Mouse (Mus musculus) duodenum, adult 2 months (tissue): ENCODE measurements around the gene Gm28308. TPM values are rescaled to one million over a fixed set of nuclear protein-coding genes. Genes with fewer than 3 reads are reported as not detected.

ENCODE experiments used
- polyA plus RNA-seq: library from polyadenylated mRNA; depleted of rRNA; stranded (reverse); fragments of >200 nt; gene quantifications from 2 replicates; pipeline ENCODE4 v1.2.3, GENCODE M21; 2012; ENCODE audit warnings: low replicate concordance; rRNA removed

The Gm28308 gene
- 0.26 TPM in 1 of 2 replicates, not detected in the other for polyA plus RNA-seq

DNA sequence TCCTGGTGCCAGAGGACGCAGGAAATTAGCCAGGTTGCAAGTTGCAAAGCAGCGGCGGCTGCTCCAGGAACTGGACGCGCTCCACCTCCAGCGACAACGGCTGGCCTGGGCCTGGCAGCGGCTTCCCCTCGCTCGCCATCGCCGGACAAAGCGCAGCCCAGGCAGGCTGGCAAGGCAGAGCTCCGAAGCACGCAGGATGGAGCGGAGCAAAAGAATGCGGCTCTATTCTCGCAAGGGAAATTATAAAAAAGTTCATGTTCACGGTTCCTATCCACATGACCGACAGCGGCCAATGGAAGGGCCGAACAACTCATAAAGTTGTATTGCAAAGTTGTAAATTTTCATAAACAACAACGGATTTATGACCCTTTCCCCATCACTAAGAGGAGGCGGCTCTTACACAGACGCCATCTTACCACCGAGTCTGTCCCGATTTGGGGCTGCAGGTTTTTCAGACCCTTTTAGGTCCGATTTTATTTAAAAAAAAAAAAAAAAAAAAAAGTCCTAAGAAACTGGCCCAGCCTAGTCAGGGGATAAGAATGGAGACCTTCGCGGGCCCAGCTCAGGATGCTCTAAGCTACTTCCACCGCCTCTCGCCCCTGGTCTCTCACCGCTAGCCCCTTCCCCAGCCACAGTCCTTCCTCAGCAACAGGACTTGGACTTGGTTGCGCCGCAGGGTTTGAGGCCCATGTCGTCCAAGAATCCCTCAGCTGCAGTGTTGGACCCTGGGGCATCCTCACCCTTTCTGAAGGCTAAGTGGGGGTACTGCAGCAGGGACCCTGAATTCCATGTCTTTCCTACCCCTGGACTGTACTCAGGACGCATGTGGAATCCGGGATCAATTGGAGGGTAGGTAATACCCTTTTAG, at the start of gene Gm28308, which contains the start of gene Hoxa3:
Gene Gm28308, minus strand, starts transcription at position 221 of the 868 bp plus-strand sequence.
Gene Hoxa3, minus strand, starts transcription at position 218 of the 868 bp plus-strand sequence.

DNA sequence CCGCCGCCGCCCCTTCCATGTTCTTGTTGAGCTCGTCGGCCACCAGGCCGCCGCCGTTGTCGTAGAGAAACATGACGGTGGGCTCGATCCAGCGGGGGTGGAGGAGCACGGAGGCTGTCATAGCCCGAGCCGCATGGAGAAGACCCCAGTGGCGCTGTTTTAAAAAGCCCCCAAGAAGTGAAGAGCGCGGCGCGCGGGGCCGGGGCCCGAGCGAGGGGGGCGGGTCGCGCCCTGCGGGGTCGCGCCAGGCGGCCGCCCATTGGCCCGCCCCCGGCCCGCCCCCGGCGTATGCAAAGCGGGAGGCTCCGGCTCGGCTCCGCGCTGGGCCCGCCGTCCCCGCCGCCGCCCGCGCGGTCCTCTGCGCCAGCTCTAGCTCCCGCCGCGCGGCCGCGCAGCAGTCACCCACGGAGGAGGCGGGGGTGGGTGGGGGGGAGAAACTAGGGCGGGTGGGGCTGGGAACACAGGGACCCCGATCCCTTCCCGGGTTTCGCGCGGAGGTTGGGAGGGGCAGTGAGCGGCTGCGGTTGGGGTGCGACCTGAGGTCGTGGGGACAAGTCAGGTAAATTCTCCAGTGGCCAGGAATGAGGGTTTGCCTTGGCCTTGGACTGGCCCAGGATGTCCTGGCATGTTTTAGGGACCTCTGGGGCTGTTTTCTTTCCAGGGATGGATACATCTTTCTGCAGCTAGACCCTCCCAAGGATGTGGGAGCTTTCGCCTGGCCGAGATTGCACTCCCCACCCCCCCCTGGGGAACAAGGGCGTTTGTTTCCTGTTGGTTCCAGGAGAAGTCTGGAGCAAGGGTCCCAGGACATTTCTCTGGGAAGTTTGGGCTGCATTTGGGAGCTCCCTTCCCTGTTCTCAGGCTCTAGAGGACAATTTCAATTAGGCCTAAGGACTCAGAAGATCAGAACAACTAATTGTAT, 47.8 kb upstream of the Gm28308 start, which contains the start of gene Hoxa13:
Gene Hoxa13, minus strand, starts transcription at position 227 of the 922 bp plus-strand sequence.

DNA sequence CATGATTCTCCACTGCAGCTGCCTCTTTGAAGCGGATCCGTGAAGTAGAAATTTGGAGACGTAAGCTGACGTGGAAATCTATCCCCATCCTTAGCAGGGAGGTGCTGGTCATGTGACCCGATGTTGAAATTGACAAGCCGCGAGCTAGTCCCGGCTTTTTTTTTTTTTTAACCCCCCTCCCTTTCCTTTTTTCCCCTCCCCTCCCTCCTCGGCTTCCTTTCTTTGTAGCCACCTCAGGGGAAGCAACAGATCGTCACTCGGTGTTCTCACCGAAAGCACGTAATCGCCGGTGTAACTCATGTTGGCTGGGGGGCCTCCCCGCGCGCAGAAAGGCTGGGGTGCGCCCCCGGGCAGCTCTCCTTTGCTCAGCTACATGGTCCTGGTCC, 32.6 kb upstream of the Gm28308 start, which contains the start of gene Hoxa11:
Gene Hoxa11, minus strand, starts transcription at position 54 of the 386 bp plus-strand sequence.

DNA sequence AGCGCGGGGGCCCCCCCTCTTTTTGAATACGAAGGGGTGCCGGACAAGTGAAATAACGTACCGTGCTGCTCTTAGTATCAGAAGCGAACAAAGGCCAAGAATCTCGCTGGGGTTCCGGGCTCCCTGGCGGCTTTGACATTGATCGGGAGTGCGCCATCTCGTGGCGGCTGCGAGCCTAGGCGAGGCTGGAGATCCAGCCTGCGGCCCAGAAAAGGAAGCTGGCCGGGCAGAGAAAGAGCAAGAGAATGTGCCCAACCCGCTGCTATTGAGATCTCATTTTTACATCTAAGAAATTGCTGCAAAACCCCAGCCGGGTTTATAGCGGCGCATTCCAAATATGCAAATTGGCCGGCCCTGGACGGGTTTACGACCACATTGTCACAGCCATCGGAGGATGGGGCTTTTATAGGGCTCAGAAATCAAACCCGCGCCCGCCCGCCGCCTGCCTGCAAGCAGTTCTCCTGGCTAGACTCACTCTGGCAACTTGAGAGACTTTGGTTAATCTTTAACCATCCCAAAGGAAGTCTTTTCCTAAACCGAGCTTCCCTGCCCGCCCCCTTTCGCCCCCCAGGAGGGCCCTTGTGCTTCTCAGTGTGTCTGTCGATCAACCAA, 27.4 kb upstream of the Gm28308 start, which contains the start of gene Hoxa10:
Gene Hoxa10, minus strand, starts transcription at position 466 of the 612 bp plus-strand sequence.

DNA sequence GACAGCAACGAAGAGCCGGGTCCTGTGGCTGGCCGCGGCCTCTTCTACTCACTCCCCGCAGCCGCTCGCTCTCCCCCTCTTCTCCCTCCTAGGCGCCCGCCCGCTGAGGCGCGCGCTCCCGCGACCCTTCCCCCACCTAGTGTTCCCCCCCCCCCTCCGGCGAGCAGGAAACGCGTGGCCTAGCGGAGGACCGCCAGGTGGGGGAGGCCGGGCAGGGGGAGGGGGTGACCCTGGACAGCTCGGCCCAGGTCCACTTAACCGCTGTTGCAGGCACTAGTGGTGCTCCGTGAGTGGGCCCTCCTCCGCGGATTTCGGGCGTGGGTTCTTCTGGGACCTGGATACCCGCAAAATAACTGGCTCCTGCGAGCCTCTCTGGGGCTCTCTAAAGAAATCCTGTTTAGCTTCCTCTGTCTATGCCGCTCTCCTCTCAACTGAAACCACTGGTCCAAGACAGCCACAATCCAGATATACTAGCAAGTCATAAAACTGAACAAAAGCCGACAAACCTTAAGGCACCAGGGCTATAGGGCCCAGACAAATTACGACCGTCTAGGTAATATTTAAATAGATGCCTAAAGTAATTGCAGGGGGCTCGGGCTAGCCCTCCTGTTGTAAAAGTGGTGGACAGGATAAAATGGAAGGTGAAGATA, 17.5 kb upstream of the Gm28308 start, which contains the start of gene Hoxa9:
Gene Hoxa9, minus strand, starts transcription at position 574 of the 650 bp plus-strand sequence.

DNA sequence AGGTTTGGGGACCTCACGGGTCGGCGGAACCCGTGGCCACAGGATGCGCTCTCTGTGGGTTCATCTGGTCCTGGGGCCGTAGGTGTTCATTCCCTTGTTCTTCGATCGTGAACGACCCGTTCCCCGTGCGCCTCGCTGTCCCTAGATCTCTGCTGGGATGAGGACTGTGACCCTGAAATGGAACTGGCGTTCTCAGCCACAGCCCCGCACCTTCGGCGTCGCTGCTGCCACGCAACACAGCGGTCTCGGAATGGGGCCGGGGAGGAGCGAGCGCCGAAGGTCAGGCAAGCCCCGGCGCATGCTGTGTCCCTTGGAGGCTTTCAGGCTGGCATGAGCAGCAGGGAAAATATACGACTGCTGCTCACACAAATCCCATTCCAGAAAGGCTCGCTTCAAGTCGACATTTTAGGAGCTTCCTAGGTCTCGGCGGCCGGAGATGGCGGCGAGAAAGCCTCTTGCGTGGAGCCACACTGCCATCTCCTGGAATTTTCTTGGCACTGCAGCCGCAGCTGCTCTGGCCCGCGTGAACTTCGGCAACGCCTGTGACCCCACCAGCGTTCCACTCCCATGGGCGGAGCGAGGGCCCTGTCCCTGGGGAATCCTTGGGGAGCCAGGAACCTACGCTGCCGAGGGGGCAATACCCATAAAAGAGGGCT, 8.3 kb upstream of the Gm28308 start, which contains the start of gene Hoxa7:
Gene Hoxa7, minus strand, starts transcription at position 518 of the 656 bp plus-strand sequence.

DNA sequence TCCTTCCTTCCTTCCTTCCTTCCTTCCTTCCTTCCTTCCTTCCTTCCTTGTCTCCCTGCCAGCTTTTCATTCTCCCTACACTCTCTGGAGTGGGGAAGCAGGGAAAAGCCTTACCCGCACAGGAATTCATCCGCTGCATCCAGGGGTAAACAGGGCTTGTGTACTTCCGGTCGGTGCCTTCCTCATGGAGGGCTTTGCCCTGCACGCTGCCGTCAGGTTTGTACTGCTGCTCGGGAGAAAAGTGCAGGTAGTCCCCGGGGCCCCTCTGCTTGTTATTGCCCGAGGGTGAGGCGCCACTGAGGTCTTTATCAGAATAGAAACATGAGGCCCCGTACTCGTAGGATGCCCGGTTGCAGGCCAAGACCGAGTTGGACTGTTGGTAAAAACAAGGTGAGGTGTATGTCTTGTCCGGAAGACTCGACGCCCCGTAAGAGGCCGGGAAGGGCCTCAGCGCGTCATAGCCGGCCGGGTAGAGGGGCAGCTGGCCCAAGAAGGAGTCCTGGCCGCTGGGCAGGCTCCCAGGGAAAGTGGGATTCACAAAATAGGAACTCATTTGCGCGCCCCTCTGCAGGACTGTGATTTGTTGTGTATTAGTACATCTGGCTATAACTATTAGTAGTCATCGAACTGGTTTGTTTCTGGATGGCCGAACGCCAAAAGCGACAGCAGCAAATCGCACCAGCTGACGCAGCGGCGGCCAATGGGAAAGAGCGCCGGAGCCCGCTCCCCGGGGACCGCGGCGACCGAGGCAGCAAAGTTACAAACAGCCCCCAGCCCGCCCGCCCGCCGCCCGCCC, 4.9 kb downstream of the Gm28308 start, which contains the start of gene Hoxa6:
Gene Hoxa6, minus strand, starts transcription at position 651 of the 796 bp plus-strand sequence.

DNA sequence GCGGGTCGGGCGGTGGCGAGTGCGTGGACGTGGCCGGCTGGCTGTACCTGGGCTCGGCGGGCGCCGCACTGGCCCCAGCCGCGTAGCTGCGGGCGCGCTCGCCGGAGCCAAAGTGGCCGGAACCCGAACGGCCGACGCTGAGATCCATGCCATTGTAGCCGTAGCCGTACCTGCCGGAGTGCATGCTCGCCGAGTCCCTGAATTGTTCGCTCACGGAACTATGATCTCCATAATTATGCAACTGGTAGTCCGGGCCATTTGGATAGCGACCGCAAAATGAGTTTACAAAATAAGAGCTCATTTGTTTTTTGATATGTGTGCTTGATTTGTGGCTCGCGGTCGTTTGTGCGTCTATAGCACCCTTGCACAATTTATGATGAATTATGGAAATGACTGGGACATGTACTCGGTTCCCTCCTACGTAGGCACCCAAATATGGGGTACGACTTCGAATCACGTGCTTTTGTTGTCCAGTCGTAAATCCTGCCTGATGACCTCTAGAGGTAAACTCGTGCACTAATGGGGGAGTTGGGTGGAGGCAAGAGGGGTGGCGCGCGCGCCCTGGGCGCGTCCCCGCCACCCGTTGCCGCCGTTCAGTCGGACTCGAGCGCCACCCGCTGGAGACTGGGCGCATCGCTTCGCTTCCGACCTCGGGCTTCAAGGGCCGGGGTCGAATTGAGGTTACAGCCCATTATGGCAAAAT, 8.9 kb downstream of the Gm28308 start, which contains the start of gene Hoxa5:
Gene Hoxa5, minus strand, starts transcription at position 538 of the 703 bp plus-strand sequence.

DNA sequence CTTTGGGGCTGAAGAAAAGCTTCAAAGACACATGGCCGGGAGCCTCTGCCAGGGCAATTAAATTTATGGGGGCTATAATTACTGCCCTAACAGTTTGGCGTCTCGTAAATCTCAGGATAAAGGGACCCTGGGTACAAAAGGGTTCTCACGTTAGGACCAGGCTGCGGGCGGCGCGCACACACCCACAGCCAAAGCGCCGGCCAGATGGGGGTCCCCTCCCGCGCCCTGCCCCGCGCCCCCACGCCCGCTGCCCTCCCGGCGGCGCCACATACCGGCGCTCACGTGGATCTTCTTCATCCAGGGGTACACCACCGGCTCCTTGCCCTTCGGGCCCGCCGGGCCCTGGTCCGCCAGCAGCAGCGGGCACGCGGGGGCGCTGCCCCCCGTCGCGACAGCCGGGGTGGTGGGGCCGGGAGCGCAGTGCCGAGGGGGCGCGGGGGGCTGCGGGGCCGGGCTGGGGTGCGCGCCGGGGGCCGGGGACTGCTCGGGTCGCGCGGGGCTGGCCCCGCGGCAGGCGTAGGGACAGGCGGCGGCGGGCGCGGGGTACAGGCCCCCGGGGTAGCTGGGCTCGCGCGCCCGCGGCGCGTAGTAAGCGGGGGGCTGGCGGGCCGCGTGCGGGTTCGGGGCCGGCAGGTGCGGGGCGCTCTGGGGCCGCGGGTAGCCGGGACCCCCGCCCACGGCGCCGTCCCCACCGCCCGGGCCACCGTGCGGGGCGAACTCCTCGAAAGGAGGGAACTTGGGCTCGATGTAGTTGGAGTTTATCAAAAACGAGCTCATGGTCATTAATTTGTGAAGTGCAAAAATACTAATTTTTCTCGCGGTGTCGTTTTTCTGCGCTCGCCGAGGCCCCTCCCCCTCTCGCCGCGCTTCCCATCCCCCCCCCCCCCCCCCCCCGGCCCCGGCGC, 22.0 kb downstream of the Gm28308 start, which contains the start of gene Hoxa4:
Gene Hoxa4, minus strand, starts transcription at position 848 of the 905 bp plus-strand sequence.

DNA sequence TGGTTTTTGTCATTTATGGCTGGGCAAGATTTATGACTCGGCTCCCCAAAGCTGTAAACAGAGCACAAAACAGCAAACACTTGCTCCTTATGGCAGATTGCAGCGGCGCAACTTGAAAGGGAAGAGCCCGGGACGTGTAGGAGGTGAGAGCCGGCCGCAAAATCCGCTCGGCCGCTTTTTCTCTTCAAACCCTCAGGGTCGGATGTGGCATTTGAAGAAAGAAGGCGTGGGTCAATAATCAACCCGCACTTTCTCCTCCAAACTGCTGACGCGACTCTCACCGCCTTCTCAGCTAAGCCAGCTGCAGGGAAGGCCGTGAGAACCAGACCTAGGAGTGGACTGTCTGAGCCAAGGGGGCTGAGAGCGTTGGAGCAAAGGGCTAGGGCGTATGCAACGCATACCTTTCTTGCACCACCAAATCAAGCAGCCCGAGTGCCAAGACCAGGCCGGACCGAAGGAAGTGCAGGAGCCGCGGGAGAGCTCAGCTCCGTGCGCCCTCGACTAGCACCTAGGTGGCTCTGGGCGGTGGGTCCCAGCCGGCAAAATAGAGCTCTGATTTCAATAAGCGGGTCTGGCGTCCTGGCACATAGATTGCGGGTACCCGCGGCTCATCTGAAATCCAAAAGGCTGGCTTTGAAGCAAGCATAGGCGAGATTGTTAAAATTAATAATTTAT, 35.9 kb downstream of the Gm28308 start, which contains the start of gene 5730596B20Rik:
Gene 5730596B20Rik, plus strand, starts transcription at position 438 of the 675 bp plus-strand sequence.

DNA sequence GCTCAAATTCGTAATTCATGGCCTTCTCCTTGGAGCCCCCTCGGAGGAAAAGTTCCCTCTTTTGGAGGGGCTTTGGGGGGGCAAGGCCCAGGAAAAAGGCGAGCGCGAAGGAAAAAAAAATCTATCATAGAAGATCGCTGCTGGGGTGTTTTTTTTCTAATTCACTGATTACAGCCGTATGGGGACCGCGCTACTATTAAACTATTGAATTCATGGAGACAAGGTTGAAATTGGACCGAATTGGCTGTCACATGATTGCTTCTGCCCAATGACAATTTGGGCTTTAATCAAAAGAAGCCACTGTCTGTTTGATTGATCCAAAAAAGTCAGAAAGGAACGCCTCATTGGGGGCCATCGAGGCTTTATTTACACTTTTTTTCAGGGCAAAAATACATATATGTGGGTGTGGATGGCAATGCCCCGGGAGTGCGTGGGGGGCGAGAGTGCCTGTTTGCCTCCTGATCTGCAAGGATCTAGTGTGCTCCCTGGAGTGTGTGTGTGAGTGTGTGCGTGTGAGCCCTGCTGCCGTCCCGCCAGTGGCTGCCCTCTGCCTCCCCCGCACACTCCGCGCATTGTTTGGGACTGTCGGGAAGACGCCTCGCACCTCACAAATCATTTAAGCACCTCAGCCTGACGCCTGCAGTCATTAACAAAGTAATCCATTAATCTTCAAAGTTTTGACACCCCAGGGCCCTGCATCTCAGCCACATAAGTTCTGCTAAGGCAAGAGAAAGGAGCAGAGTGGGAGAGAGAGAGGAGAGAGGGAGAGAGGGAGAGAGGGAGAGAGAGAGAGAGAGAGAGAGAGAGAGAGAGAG, 48.3 kb downstream of the Gm28308 start, which contains the start of gene Hoxa2:
Gene Hoxa2, minus strand, starts transcription at position 206 of the 815 bp plus-strand sequence.

DNA sequence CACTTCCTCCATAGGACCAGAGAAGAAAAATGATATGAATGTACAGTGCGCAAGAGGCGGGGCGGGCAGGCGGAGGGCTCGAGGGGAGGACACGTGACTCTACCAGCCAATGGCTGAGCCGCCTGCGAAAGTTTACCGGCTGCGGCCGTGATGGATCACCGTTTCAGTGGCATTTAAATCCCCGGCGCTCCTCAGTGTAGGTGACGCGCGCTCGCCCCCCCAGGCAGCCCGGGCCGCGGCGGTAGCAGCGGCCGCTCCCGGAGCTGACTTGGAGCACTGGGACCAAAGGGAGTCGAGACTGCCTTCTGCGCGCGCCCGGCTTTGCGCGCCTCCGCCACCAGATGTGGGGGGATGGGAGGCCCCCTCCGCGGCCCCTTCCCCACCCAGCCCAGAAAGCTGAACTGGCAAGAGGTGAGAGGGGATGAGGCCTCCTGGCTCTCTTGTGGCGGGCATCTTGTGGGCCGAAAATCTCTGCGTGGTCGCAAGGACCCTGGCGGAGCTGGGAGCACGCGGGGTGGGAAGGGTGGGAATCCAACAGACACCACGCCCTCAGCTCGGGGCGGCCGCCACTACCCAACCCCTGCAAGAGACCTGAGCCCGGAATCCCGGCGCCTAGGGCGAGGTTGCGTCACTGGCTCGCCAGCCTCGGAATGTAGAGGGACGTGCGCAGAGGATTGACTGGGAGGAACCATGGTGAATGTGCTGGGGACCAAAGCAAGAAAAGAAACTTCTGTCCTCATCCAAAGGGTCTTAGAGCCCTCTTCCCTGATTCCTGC, 54.7 kb downstream of the Gm28308 start, which contains the start of gene Hoxa1:
Gene Hoxa1, minus strand, starts transcription at position 42 of the 776 bp plus-strand sequence.

